Mouse (Mus musculus) testis, adult 2 months (tissue): Measurements from ENCODE around the gene Gm13889.

Experiments used
- CTCF ChIP-seq: fragments of 200-500 bp; IDR thresholded peaks from 2 replicates; pipeline ENCODE4 v1.5.1; 2012; ENCODE audit warnings: low read depth, mild to moderate bottlenecking, inconsistent platforms, low read length, moderate library complexity; ENCODE audit not compliant: control insufficient read depth, insufficient read depth, insufficient replicate concordance
- POLR2A ChIP-seq: fragments of 200-500 bp; IDR thresholded peaks from 2 replicates; pipeline ENCODE4 v1.6.1; 2012; ENCODE audit warnings: low read depth, mild to moderate bottlenecking, inconsistent platforms, low read length, moderate library complexity; ENCODE audit not compliant: control insufficient read depth

DNA sequence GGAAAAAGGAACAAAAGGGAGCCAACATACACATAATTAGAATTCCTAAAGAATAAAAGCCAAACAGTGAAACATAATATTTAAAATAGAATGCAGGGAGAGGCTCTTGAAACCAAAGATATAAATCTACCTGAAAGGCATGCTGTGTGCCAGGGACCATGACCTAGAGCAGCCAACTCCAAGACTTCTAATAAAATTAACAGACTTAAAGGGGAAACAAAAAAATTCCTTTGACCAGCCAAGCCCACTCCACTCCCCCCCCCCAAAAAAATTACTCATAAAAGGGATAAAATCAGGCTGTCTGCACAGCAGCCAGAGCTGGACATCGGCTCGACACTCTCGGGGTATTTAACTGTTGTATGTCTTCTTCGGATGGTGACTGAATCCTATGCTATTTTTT is 12.1 kb downstream of the Gm13889 start:
- no peak for TF ChIP-seq CTCF
- no peak for TF ChIP-seq POLR2A
